Mouse (Mus musculus): ENCODE results near the gene Pdpk1. TPM values are rescaled to one million over a fixed set of nuclear protein-coding genes. Genes with fewer than 3 reads are reported as not detected.
A peak's percentile ranks its signal among the peaks of the same experiment; 100 is the strongest.

Gene Pdpk1
- polyA plus RNA-seq, 1 experiment, result 56.6 TPM

DNA sequence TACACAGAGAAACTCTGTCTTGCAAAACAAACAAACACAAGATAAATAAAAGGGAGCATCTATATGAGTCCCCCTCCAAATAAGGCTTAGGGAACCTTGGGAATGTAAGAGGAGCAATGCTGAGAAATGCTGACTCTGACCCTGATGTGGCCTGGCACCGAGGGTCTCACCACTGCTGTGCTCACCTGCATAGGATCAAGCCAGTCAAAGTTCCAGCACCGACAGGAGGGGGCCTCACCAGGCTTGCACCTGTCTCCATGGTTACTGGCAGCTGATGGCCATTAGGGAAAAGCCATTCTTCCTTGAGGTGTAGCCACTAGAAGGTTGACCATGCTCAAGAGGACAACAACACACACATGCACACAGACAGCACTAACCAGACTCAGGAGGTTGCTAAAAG is 7.8 kb downstream of the Pdpk1 start:
- Histone ChIP-seq H3K4me1 (replicated peaks; ENCODE audit: control insufficient read depth, insufficient read depth, low read length) (peaks cover 13% of the 10 kb centered on the region), H3K27me3 (ENCODE audit: control insufficient read depth, insufficient read depth, low read length) (no peaks in the 10 kb centered on the region), H3K27ac (ENCODE audit: control insufficient read depth, insufficient read depth, low read length) (no peak overlapping the region), H3K36me3 (ENCODE audit: control insufficient read depth, insufficient read depth, low read length) (no peaks in the 10 kb centered on the region), H3K4me3 (ENCODE audit: control insufficient read depth, insufficient read depth, low read length) (no peak overlapping the region)
- DNase-seq, result no peak
- WGBS, result 86% methylated on average over 2 of the region's 2 CpGs
- no peak for TF ChIP-seq CTCF (IDR thresholded peaks at IDR 0.05; ENCODE audit: borderline replicate concordance, control insufficient read depth, extremely low read depth, insufficient read depth, low read length, poor library complexity)

DNA sequence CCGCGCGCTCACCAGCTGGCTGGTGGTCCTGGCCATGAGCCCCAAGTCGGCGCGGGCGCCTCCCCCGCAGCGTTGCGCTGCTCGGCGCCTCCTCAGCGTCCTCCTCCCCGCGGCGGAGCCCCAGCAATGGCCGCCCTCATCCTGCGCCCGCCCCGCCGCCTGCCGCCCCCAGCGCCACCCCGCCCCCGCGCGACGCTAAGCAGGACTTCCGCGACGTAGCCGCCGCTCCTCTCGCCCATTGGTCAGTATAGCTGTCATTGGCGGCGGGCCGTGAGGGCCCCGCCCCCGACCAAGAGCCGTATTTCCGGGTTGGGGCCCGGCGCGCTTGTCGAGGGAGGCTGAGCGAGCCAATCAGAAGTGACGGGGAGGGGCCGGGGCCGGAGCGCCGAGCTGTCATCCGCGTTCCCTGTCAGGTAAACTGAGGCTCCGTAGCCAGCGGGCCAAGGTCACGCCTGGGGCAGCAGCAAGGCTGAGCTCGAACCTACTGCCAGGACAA is 9.3 kb downstream of the Pdpk1 start:
- H3K27me3 ChIP-seq (ENCODE audit: control insufficient read depth, insufficient read depth, low read length), result no peaks in the 10 kb centered on the region

DNA sequence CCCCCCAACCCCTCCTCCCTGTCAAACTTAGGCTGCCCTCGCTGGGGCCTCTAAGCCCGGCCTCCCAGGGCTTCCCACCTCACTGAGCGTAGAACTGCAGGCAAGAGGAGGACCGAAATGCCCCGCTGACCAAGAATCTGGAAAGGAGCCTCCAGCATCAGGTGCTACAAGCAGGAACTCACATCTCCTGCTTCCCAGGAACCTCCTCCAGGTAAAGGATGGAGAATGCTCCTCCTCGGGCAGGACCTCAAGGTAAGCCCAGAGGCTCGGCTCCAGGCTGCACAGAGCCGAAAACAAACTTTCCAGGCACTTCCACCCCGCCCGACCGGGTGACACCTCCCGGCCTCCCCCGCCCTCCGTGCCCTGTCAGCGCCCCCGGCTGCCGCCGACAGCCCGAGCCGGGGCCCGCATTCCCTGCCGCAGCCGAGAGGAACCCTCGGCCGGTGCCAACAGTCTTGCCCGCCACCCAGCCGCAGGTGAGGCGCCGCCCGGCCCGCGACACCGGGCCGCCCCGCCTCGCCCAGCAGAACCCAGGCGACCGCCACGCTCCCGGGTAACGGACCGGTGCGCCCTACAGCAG is 9.8 kb downstream of the Pdpk1 start:
- no peak for TF ChIP-seq CTCF (IDR thresholded peaks at IDR 0.05; ENCODE audit: borderline replicate concordance, control insufficient read depth, extremely low read depth, insufficient read depth, low read length, poor library complexity)
- TF ChIP-seq POLR2A (IDR thresholded peaks at IDR 0.05; ENCODE audit: control insufficient read depth, extremely low read depth, insufficient read depth, low read length, poor library complexity), result no peak
- H3K4me1 ChIP-seq (replicated peaks; ENCODE audit: control insufficient read depth, insufficient read depth, low read length), result peaks cover 26% of the 10 kb centered on the region
- peak overlapping the region; percentile 86 for H3K4me3 ChIP-seq (ENCODE audit: control insufficient read depth, insufficient read depth, low read length)
- DNase-seq, result peak; percentile 51
- H3K27me3 ChIP-seq (ENCODE audit: control insufficient read depth, insufficient read depth, low read length), result no peaks in the 10 kb centered on the region
- WGBS, result under 1% methylated on average over 40 of the region's 43 CpGs
- no peaks in the 10 kb centered on the region for H3K36me3 ChIP-seq (ENCODE audit: control insufficient read depth, insufficient read depth, low read length)
- peak overlapping the region; percentile 77 for H3K27ac ChIP-seq (ENCODE audit: control insufficient read depth, insufficient read depth, low read length)

More for the DNA sequence above, 9.3 kb downstream of the Pdpk1 start:
- Histone ChIP-seq H3K36me3 (ENCODE audit: control insufficient read depth, insufficient read depth, low read length) (no peaks in the 10 kb centered on the region), H3K27ac (ENCODE audit: control insufficient read depth, insufficient read depth, low read length) (peak overlapping the region; percentile 77), H3K4me1 (replicated peaks; ENCODE audit: control insufficient read depth, insufficient read depth, low read length) (peaks cover 22% of the 10 kb centered on the region), H3K4me3 (ENCODE audit: control insufficient read depth, insufficient read depth, low read length) (peak overlapping the region; percentile 86)
- 0 out of 2 replicates have a peak, but pooled peaks have one; percentile 40 for TF ChIP-seq CTCF (IDR thresholded peaks at IDR 0.05; ENCODE audit: borderline replicate concordance, control insufficient read depth, extremely low read depth, insufficient read depth, low read length, poor library complexity)
- TF ChIP-seq POLR2A (IDR thresholded peaks at IDR 0.05; ENCODE audit: control insufficient read depth, extremely low read depth, insufficient read depth, low read length, poor library complexity), result peak; percentile 83
- WGBS, result 1% methylated on average over 57 of the region's 57 CpGs
- DNase-seq, result peak; percentile 97

DNA sequence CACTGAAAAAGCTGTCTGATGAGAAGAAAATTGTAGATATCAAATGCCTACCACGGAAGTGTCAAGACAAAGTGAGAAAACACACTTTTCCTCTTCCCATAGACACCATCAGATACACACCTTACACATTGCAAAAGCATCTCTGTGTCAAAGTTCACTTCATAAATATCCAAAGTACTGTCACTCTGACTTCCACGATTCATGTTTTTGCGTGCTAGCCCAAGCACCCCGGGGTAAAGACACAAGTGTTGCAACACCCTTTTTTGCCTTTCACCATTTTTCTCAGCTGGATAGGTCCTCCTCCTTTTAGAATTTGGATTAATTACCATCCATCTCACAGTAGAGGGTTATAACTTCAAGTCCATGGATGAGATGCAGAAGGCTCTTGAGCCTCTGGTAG is 10.8 kb downstream of the Pdpk1 start:
- Histone ChIP-seq H3K36me3 (ENCODE audit: control insufficient read depth, insufficient read depth, low read length) (no peaks in the 10 kb centered on the region), H3K27me3 (ENCODE audit: control insufficient read depth, insufficient read depth, low read length) (no peaks in the 10 kb centered on the region), H3K4me3 (ENCODE audit: control insufficient read depth, insufficient read depth, low read length) (no peak overlapping the region), H3K4me1 (replicated peaks; ENCODE audit: control insufficient read depth, insufficient read depth, low read length) (peaks cover 30% of the 10 kb centered on the region), H3K27ac (ENCODE audit: control insufficient read depth, insufficient read depth, low read length) (no peak overlapping the region; the same call in 1 of the 2 replicates)
- TF ChIP-seq POLR2A (IDR thresholded peaks at IDR 0.05; ENCODE audit: control insufficient read depth, extremely low read depth, insufficient read depth, low read length, poor library complexity) (no peak), CTCF (IDR thresholded peaks at IDR 0.05; ENCODE audit: borderline replicate concordance, control insufficient read depth, extremely low read depth, insufficient read depth, low read length, poor library complexity) (no peak)
- WGBS, result 89% methylated on average over 4 of the region's 4 CpGs
- no peak for DNase-seq

DNA sequence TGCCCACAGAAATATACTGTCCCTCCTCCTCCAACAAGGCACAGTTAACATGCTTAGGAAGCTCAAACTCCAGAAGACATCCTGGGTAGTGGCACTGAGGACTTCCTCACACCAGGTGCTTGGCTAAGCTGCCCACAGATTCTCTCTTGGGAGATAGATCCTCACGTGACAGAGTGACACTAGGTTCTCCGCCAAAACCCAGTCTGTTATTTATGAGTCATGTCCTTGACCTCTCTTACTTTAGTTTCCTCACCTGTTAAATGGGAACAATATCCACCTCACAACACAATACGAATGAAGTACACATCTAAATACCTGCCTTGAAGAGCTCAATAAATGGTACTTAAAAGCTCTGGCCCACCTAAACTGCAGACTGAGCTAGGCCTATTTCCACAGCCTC is 11.5 kb downstream of the Pdpk1 start:
- Histone ChIP-seq H3K4me3 (ENCODE audit: control insufficient read depth, insufficient read depth, low read length) (no peak overlapping the region), H3K27me3 (ENCODE audit: control insufficient read depth, insufficient read depth, low read length) (no peaks in the 10 kb centered on the region), H3K36me3 (ENCODE audit: control insufficient read depth, insufficient read depth, low read length) (no peaks in the 10 kb centered on the region), H3K4me1 (replicated peaks; ENCODE audit: control insufficient read depth, insufficient read depth, low read length) (peaks cover 31% of the 10 kb centered on the region), H3K27ac (ENCODE audit: control insufficient read depth, insufficient read depth, low read length) (no peak overlapping the region)
- no peak for DNase-seq
- 71% methylated on average over 3 of the region's 3 CpGs for WGBS
- TF ChIP-seq CTCF (IDR thresholded peaks at IDR 0.05; ENCODE audit: borderline replicate concordance, control insufficient read depth, extremely low read depth, insufficient read depth, low read length, poor library complexity) (no peak), POLR2A (IDR thresholded peaks at IDR 0.05; ENCODE audit: control insufficient read depth, extremely low read depth, insufficient read depth, low read length, poor library complexity) (no peak)

DNA sequence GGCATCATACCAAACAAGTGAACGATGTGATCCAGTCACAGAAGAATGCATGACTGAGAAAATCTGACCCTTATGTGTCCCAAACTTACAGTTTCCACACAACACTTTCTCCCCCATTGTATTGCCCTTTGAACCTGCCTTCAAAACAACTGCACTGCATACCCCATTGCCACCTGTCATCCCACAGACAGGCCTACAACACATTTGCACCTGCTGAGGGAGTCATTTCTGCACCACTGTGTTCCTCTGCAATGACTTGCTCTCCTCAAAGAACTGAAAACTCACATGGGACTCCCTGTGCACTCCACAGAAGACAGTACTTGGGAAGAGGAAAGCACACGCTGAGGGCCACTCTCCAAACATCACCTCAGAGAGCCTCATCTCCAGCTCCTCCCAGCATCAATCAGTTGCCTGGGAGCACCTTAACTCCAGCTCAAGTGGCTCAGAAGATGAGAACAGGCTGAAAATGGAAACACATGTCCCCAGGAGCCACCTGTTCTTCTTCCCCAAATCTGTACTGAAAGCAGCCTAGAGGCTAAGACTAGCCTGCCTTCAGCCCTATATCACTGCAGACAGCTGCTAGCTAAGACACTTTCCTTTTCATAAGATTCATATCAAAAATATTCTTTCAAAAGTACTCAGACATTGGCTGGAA is 13.4 kb downstream of the Pdpk1 start:
- 22% methylated on average over 2 of the region's 2 CpGs for WGBS
- TF ChIP-seq CTCF (IDR thresholded peaks at IDR 0.05; ENCODE audit: borderline replicate concordance, control insufficient read depth, extremely low read depth, insufficient read depth, low read length, poor library complexity) (no peak), POLR2A (IDR thresholded peaks at IDR 0.05; ENCODE audit: control insufficient read depth, extremely low read depth, insufficient read depth, low read length, poor library complexity) (no peak)
- DNase-seq, result peak; percentile 56
- H3K4me1 ChIP-seq (replicated peaks; ENCODE audit: control insufficient read depth, insufficient read depth, low read length), result peaks cover 31% of the 10 kb centered on the region
- H3K36me3 ChIP-seq (ENCODE audit: control insufficient read depth, insufficient read depth, low read length), result no peaks in the 10 kb centered on the region
- H3K27me3 ChIP-seq (ENCODE audit: control insufficient read depth, insufficient read depth, low read length), result no peaks in the 10 kb centered on the region
- H3K4me3 ChIP-seq (ENCODE audit: control insufficient read depth, insufficient read depth, low read length), result no peak overlapping the region
- peak overlapping the region; percentile 92 for H3K27ac ChIP-seq (ENCODE audit: control insufficient read depth, insufficient read depth, low read length)
